Mouse (Mus musculus): ENCODE measurements at regions not wholly inside any gene's neighbourhood (a gene's known extent, or its start where the extent isn't known, plus 50 kb on each side); places are given as distances from the start of the nearest gene placed in this dataset.

GRCm38 (mm10) chr3:15139550-15139949 lies 192.6 kb downstream of the Gm9733 start:
- Histone ChIP-seq H3K36me3 (ENCODE audit: control insufficient read depth, insufficient read depth, low read length) (no peaks in the 10 kb centered on the region), H3K27ac (replicated peaks; ENCODE audit: low read depth, low read length) (no peak overlapping the region), H3K4me3 (ENCODE audit: low read depth, low read length) (no peak overlapping the region), H3K27me3 (replicated peaks; ENCODE audit: control insufficient read depth, insufficient read depth, low read length) (no peaks in the 10 kb centered on the region), H3K4me2 (ENCODE audit: low read depth, low read length) (no peak overlapping the region), H3K9me3 (ENCODE audit: control insufficient read depth, low read length) (no peaks in the 10 kb centered on the region), H3K9ac (ENCODE audit: low read depth, low read length) (no peak overlapping the region), H3K4me1 (ENCODE audit: control insufficient read depth, insufficient read depth, low read length) (no peaks in the 10 kb centered on the region)
- no peak for ATAC-seq (ENCODE audit: low read depth)
- 76% methylated on average over 1 of the region's 1 CpGs for WGBS
- DNase-seq (ENCODE audit: low spot score) = no peak

- DNase-seq (ENCODE audit: low spot score) = peak; percentile 48
- 33% methylated on average over 1 of the region's 1 CpGs for WGBS
- ATAC-seq (ENCODE audit: low read depth) = 0 out of 2 replicates have a peak, but pooled peaks have one; percentile 60
These were observed 178.4 kb downstream of the Gm9733 start for GRCm38 (mm10) chr3:15153710-15154109.

GRCm38 (mm10) chr3:15154153-15154552 lies 177.9 kb downstream of the Gm9733 start:
- DNase-seq (ENCODE audit: low spot score) = peak; percentile 87
- no peak overlapping the region for H3K4me3 ChIP-seq (ENCODE audit: low read depth, low read length)
- WGBS = 51% methylated on average over 3 of the region's 3 CpGs
- H3K36me3 ChIP-seq (ENCODE audit: control insufficient read depth, insufficient read depth, low read length) = no peaks in the 10 kb centered on the region
- peaks cover 10% of the 10 kb centered on the region; the same call in 1 of the 2 replicates for H3K4me1 ChIP-seq (ENCODE audit: control insufficient read depth, insufficient read depth, low read length)
- no peaks in the 10 kb centered on the region for H3K9me3 ChIP-seq (ENCODE audit: control insufficient read depth, low read length)
- no peak overlapping the region; the same call in 1 of the 2 replicates for H3K27ac ChIP-seq (replicated peaks; ENCODE audit: low read depth, low read length)
- no peaks in the 10 kb centered on the region for H3K27me3 ChIP-seq (replicated peaks; ENCODE audit: control insufficient read depth, insufficient read depth, low read length)
- ATAC-seq (ENCODE audit: low read depth) = peak; percentile 53; the same call in 1 of the 2 replicates
- no peak overlapping the region for H3K4me2 ChIP-seq (ENCODE audit: low read depth, low read length)
- H3K9ac ChIP-seq (ENCODE audit: low read depth, low read length) = no peak overlapping the region

More at GRCm38 (mm10) chr3:15153710-15154109, 178.4 kb downstream of the Gm9733 start:
- H3K4me3 ChIP-seq (ENCODE audit: low read depth, low read length) = no peak overlapping the region
- no peak overlapping the region for H3K4me2 ChIP-seq (ENCODE audit: low read depth, low read length)
- no peak overlapping the region for H3K9ac ChIP-seq (ENCODE audit: low read depth, low read length)
- H3K27me3 ChIP-seq (replicated peaks; ENCODE audit: control insufficient read depth, insufficient read depth, low read length) = no peaks in the 10 kb centered on the region
- H3K4me1 ChIP-seq (ENCODE audit: control insufficient read depth, insufficient read depth, low read length) = peaks cover 10% of the 10 kb centered on the region; the same call in 1 of the 2 replicates
- H3K36me3 ChIP-seq (ENCODE audit: control insufficient read depth, insufficient read depth, low read length) = no peaks in the 10 kb centered on the region
- H3K27ac ChIP-seq (replicated peaks; ENCODE audit: low read depth, low read length) = no peak overlapping the region
- no peaks in the 10 kb centered on the region for H3K9me3 ChIP-seq (ENCODE audit: control insufficient read depth, low read length)

- ATAC-seq (ENCODE audit: low read depth) (no peak), DNase-seq (ENCODE audit: low spot score) (peak; percentile 14)
- peaks cover 10% of the 10 kb centered on the region; the same call in 1 of the 2 replicates for H3K4me1 ChIP-seq (ENCODE audit: control insufficient read depth, insufficient read depth, low read length)
- WGBS = 70% methylated on average over 4 of the region's 4 CpGs
- H3K4me3 ChIP-seq (ENCODE audit: low read depth, low read length) = no peak overlapping the region
- H3K27me3 ChIP-seq (replicated peaks; ENCODE audit: control insufficient read depth, insufficient read depth, low read length) = no peaks in the 10 kb centered on the region
- H3K9ac ChIP-seq (ENCODE audit: low read depth, low read length) = no peak overlapping the region
- H3K27ac ChIP-seq (replicated peaks; ENCODE audit: low read depth, low read length) = no peak overlapping the region
- no peak overlapping the region for H3K4me2 ChIP-seq (ENCODE audit: low read depth, low read length)
- no peaks in the 10 kb centered on the region for H3K36me3 ChIP-seq (ENCODE audit: control insufficient read depth, insufficient read depth, low read length)
- H3K9me3 ChIP-seq (ENCODE audit: control insufficient read depth, low read length) = no peaks in the 10 kb centered on the region
These were observed 175.4 kb downstream of the Gm9733 start for GRCm38 (mm10) chr3:15156681-15157080.

GRCm38 (mm10) chr3:15157842-15158241 lies 174.3 kb downstream of the Gm9733 start:
- no peak for ATAC-seq (ENCODE audit: low read depth)

GRCm38 (mm10) chr3:15158926-15159325 lies 173.2 kb downstream of the Gm9733 start:
- H3K9me3 ChIP-seq (ENCODE audit: control insufficient read depth, low read length) = no peaks in the 10 kb centered on the region
- H3K36me3 ChIP-seq (ENCODE audit: control insufficient read depth, insufficient read depth, low read length) = no peaks in the 10 kb centered on the region
- no peak overlapping the region for H3K27ac ChIP-seq (replicated peaks; ENCODE audit: low read depth, low read length)
- no peak overlapping the region for H3K9ac ChIP-seq (ENCODE audit: low read depth, low read length)
- 86% methylated on average over 8 of the region's 8 CpGs for WGBS
- H3K4me2 ChIP-seq (ENCODE audit: low read depth, low read length) = no peak overlapping the region
- no peak for ATAC-seq (ENCODE audit: low read depth)
- H3K4me3 ChIP-seq (ENCODE audit: low read depth, low read length) = no peak overlapping the region
- no peak for DNase-seq (ENCODE audit: low spot score)
- H3K27me3 ChIP-seq (replicated peaks; ENCODE audit: control insufficient read depth, insufficient read depth, low read length) = no peaks in the 10 kb centered on the region
- H3K4me1 ChIP-seq (ENCODE audit: control insufficient read depth, insufficient read depth, low read length) = no peaks in the 10 kb centered on the region

More at GRCm38 (mm10) chr3:15157842-15158241, 174.3 kb downstream of the Gm9733 start:
- H3K4me1 ChIP-seq (ENCODE audit: control insufficient read depth, insufficient read depth, low read length) = peaks cover 10% of the 10 kb centered on the region; the same call in 1 of the 2 replicates
- H3K9me3 ChIP-seq (ENCODE audit: control insufficient read depth, low read length) = no peaks in the 10 kb centered on the region
- no peak for DNase-seq (ENCODE audit: low spot score)
- WGBS = 93% methylated on average over 1 of the region's 1 CpGs
- no peak overlapping the region for H3K9ac ChIP-seq (ENCODE audit: low read depth, low read length)
- no peak overlapping the region for H3K27ac ChIP-seq (replicated peaks; ENCODE audit: low read depth, low read length)
- H3K36me3 ChIP-seq (ENCODE audit: control insufficient read depth, insufficient read depth, low read length) = no peaks in the 10 kb centered on the region
- H3K4me2 ChIP-seq (ENCODE audit: low read depth, low read length) = no peak overlapping the region
- no peak overlapping the region for H3K4me3 ChIP-seq (ENCODE audit: low read depth, low read length)
- no peaks in the 10 kb centered on the region for H3K27me3 ChIP-seq (replicated peaks; ENCODE audit: control insufficient read depth, insufficient read depth, low read length)

- ATAC-seq (ENCODE audit: low read depth) = no peak
- no peaks in the 10 kb centered on the region for H3K27me3 ChIP-seq (replicated peaks; ENCODE audit: control insufficient read depth, insufficient read depth, low read length)
- WGBS = 90% methylated on average over 8 of the region's 8 CpGs
These were observed 172.0 kb downstream of the Gm9733 start for GRCm38 (mm10) chr3:15159965-15160714.

GRCm38 (mm10) chr3:15175811-15176210 lies 156.3 kb downstream of the Gm9733 start:
- WGBS = 83% methylated on average over 2 of the region's 2 CpGs
- ATAC-seq (ENCODE audit: low read depth) = no peak

More at GRCm38 (mm10) chr3:15159965-15160714, 172.0 kb downstream of the Gm9733 start:
- Histone ChIP-seq H3K9ac (ENCODE audit: low read depth, low read length) (no peak overlapping the region), H3K36me3 (ENCODE audit: control insufficient read depth, insufficient read depth, low read length) (no peaks in the 10 kb centered on the region), H3K27ac (replicated peaks; ENCODE audit: low read depth, low read length) (no peak overlapping the region), H3K4me1 (ENCODE audit: control insufficient read depth, insufficient read depth, low read length) (no peaks in the 10 kb centered on the region), H3K9me3 (ENCODE audit: control insufficient read depth, low read length) (no peaks in the 10 kb centered on the region), H3K4me3 (ENCODE audit: low read depth, low read length) (no peak overlapping the region), H3K4me2 (ENCODE audit: low read depth, low read length) (no peak overlapping the region)
- DNase-seq (ENCODE audit: low spot score) = no peak

More at GRCm38 (mm10) chr3:15175811-15176210, 156.3 kb downstream of the Gm9733 start:
- no peak overlapping the region for H3K4me3 ChIP-seq (ENCODE audit: low read depth, low read length)
- no peak overlapping the region for H3K27ac ChIP-seq (replicated peaks; ENCODE audit: low read depth, low read length)
- DNase-seq (ENCODE audit: low spot score) = no peak
- H3K9me3 ChIP-seq (ENCODE audit: control insufficient read depth, low read length) = no peaks in the 10 kb centered on the region
- H3K4me1 ChIP-seq (ENCODE audit: control insufficient read depth, insufficient read depth, low read length) = no peaks in the 10 kb centered on the region
- H3K9ac ChIP-seq (ENCODE audit: low read depth, low read length) = no peak overlapping the region
- H3K36me3 ChIP-seq (ENCODE audit: control insufficient read depth, insufficient read depth, low read length) = no peaks in the 10 kb centered on the region
- no peak overlapping the region for H3K4me2 ChIP-seq (ENCODE audit: low read depth, low read length)
- no peaks in the 10 kb centered on the region for H3K27me3 ChIP-seq (replicated peaks; ENCODE audit: control insufficient read depth, insufficient read depth, low read length)
